Mouse (Mus musculus) CH12.LX (cell line): ENCODE results near the gene Necab3.

Experiments used
- CHD1 ChIP-seq: IDR thresholded peaks from 2 replicates; pipeline ENCODE4 v1.6.1; 2012; ENCODE audit warnings: low read depth, low read length, improper control_type of control experiment, inconsistent platforms
- CTCF ChIP-seq, 2 experiments: IDR thresholded peaks in 1 of 2; conservative IDR thresholded peaks in 1 of 2; 2 replicates each; pipeline ENCODE4 v1.5.1; 2011 to 2012; ENCODE audit warnings: low read depth in 2 of 2, low read length in 2 of 2, improper control_type of control experiment in 1 of 2, inconsistent platforms in 1 of 2, mild to moderate bottlenecking in 1 of 2, moderate library complexity in 1 of 2
- MAX ChIP-seq: IDR thresholded peaks from 2 replicates; pipeline ENCODE4 v1.6.1; 2011; ENCODE audit warnings: low read length, improper control_type of control experiment
- MXI1 ChIP-seq: IDR thresholded peaks from 2 replicates; pipeline ENCODE4 v1.6.1; 2011; ENCODE audit warnings: mild to moderate bottlenecking, low read depth, low read length, improper control_type of control experiment
- POLR2A ChIP-seq: IDR thresholded peaks from 2 replicates; pipeline ENCODE4 v1.6.1; 2011; ENCODE audit warnings: low read depth, mild to moderate bottlenecking, improper control_type of control experiment, low read length
- POLR2AphosphoS2 ChIP-seq: IDR thresholded peaks from 2 replicates; pipeline ENCODE4 v1.6.1; 2011; ENCODE audit warnings: low read depth, low read length, improper control_type of control experiment
- RCOR1 ChIP-seq: conservative IDR thresholded peaks from 2 replicates; pipeline ENCODE4 v1.6.1; 2012; ENCODE audit warnings: low read depth, mild to moderate bottlenecking, inconsistent platforms, low read length, improper control_type of control experiment
- SIN3A ChIP-seq: IDR thresholded peaks from 2 replicates; pipeline ENCODE4 v1.6.1; 2012; ENCODE audit warnings: low read length, improper control_type of control experiment, inconsistent platforms
- SMC3 ChIP-seq: IDR thresholded peaks from 2 replicates; pipeline ENCODE4 v1.6.1; 2011; ENCODE audit warnings: low read depth, low read length, improper control_type of control experiment
- TBP ChIP-seq: conservative IDR thresholded peaks from 2 replicates; pipeline ENCODE4 v1.6.1; 2011; ENCODE audit warnings: low read depth, low read length, improper control_type of control experiment
- TCF12 ChIP-seq: IDR thresholded peaks from 2 replicates; pipeline ENCODE4 v1.6.1; 2014; ENCODE audit warnings: low read depth, mild to moderate bottlenecking, inconsistent platforms, low read length, improper control_type of control experiment

- TF ChIP-seq SIN3A (no peak), POLR2AphosphoS2 (no peak), TBP (no peak), CTCF (conservative IDR thresholded peaks at IDR 0.05 in 1 of 2, IDR thresholded peaks at IDR 0.05 in 1 of 2; ENCODE audit: low read depth in 2 of 2, low read length in 2 of 2) (no peak), POLR2A (no peak), MAX (no peak), RCOR1 (no peak), MXI1 (no peak), SMC3 (no peak), TCF12 (no peak), CHD1 (no peak)
Observed at GRCm38 (mm10) chr2:154498571-154498970, 60.1 kb downstream of the Necab3 start.
